In genomic region chr13:92911660-92912284, GRCm38 (mm10) we compare ENCODE assay signal across 23 mouse cellular contexts.
DNase-seq lines count a peak whose midpoint lies in the region; ATAC-seq and TF ChIP-seq lines count a peak whose summit lies in the region.
"Had no signal": no experiment of that assay in that cellular context is flagged by ENCODE, and none has a peak within 500 bp of the region (broad histone marks: within the 10 kb centered on the region; RNA-seq: fewer than 3 reads in every experiment).

No protein-coding gene starts in this region.

- no peak overlapping the region for H3K27ac ChIP-seq in embryonic facial prominence, embryonic 14.5 days (replicated peaks; ENCODE audit: low read depth, low read length)
- H3K27ac ChIP-seq in embryonic facial prominence, embryonic 10.5 days (replicated peaks): no peak overlapping the region
- peak overlapping the region; percentile 26 for H3K27ac ChIP-seq in left cerebral cortex, adult 2 months
- H3K27ac ChIP-seq in testis, adult 2 months (ENCODE audit: control insufficient read depth, insufficient read depth, low read depth, low read length): no peak overlapping the region
- H3K27ac ChIP-seq: embryonic facial prominence, embryonic 13.5 days; forebrain, embryonic 13.5 days; hindbrain, embryonic 14.5 days; kidney, postnatal 0 days; limb, embryonic 12.5 days; liver, embryonic 12.5 days had no signal

- H3K36me3 ChIP-seq in embryonic facial prominence, embryonic 14.5 days (ENCODE audit: control insufficient read depth, insufficient read depth, low read length): no peaks in the 10 kb centered on the region
- no peaks in the 10 kb centered on the region for H3K36me3 ChIP-seq in embryonic facial prominence, embryonic 10.5 days (replicated peaks)
- H3K36me3 ChIP-seq in testis, adult 2 months (ENCODE audit: control insufficient read depth, insufficient read depth, low read length): no peaks in the 10 kb centered on the region
- H3K36me3 ChIP-seq: embryonic facial prominence, embryonic 13.5 days; limb, embryonic 12.5 days; liver, embryonic 12.5 days had no signal

- H3K27me3 ChIP-seq in embryonic facial prominence, embryonic 14.5 days (replicated peaks; ENCODE audit: control insufficient read depth, insufficient read depth, low read length): no peaks in the 10 kb centered on the region
- H3K27me3 ChIP-seq in embryonic facial prominence, embryonic 10.5 days (replicated peaks; ENCODE audit: low read depth, poor library complexity, severe bottlenecking): no peaks in the 10 kb centered on the region
- H3K27me3 ChIP-seq in testis, adult 2 months (ENCODE audit: control insufficient read depth, insufficient read depth, low read length): no peaks in the 10 kb centered on the region
- H3K27me3 ChIP-seq: embryonic facial prominence, embryonic 13.5 days; forebrain, embryonic 13.5 days; limb, embryonic 12.5 days; liver, embryonic 12.5 days had no signal

- DNase-seq in embryonic facial prominence, embryonic 14.5 days (ENCODE audit: low spot score): peak; percentile 34
- no peak for DNase-seq in embryonic facial prominence, embryonic 10.5 days (ENCODE audit: low spot score)
- DNase-seq in left cerebral cortex, adult 2 months (ENCODE audit: extremely low spot score in 1 of 2, low spot score in 2 of 2): no peak
- DNase-seq in left cerebral cortex, postnatal 4 days: no peak
- DNase-seq in testis, postnatal 10 days (ENCODE audit: low spot score): no peak
- DNase-seq in ovary, adult 18-20 months (ENCODE audit: low spot score): no peak
- DNase-seq: adrenal gland, adult 8-10 months; cerebellum, adult 2 months; cerebellum, postnatal 25 days; gastrocnemius, postnatal 14 days; heart, adult 18-20 months; heart, postnatal 4 days; kidney, adult 2 months; lung, adult 18-20 months; lung, postnatal 10 days had no signal

- peak; percentile 77 for ATAC-seq in embryonic facial prominence, embryonic 14.5 days (ENCODE audit: low read depth)
- ATAC-seq: activated CD4-positive, CD25-positive, alpha-beta regulatory T cell, adult 4 months; forebrain, embryonic 13.5 days; liver, embryonic 12.5 days had no signal

- TF ChIP-seq CTCF in left cerebral cortex, adult 2 months (IDR thresholded peaks at IDR 0.05): no peak
- no peak for TF ChIP-seq CTCF in testis, adult 2 months (IDR thresholded peaks at IDR 0.05; ENCODE audit: control insufficient read depth, insufficient read depth, insufficient replicate concordance, low read depth, low read length)

- no peaks in the 10 kb centered on the region for H3K4me1 ChIP-seq in embryonic facial prominence, embryonic 14.5 days (ENCODE audit: control insufficient read depth, insufficient read depth, low read length)
- peaks cover 6% of the 10 kb centered on the region for H3K4me1 ChIP-seq in embryonic facial prominence, embryonic 10.5 days
- H3K4me1 ChIP-seq in testis, adult 2 months (ENCODE audit: control insufficient read depth, insufficient read depth, low read length): no peaks in the 10 kb centered on the region
- H3K4me1 ChIP-seq: limb, embryonic 12.5 days; liver, embryonic 12.5 days had no signal

- H3K9me3 ChIP-seq in embryonic facial prominence, embryonic 14.5 days (ENCODE audit: control insufficient read depth, low read length): no peaks in the 10 kb centered on the region
- H3K9me3 ChIP-seq in embryonic facial prominence, embryonic 10.5 days: no peaks in the 10 kb centered on the region
- H3K9me3 ChIP-seq: embryonic facial prominence, embryonic 13.5 days; forebrain, embryonic 13.5 days; limb, embryonic 12.5 days; liver, embryonic 12.5 days had no signal

- WGBS in embryonic facial prominence, embryonic 14.5 days: 61% methylated on average over 11 of the region's 11 CpGs
- WGBS in embryonic facial prominence, embryonic 10.5 days: 81% methylated on average over 11 of the region's 11 CpGs

- H3K9ac ChIP-seq in embryonic facial prominence, embryonic 14.5 days (ENCODE audit: low read depth, low read length): no peak overlapping the region
- H3K9ac ChIP-seq: embryonic facial prominence, embryonic 13.5 days; forebrain, embryonic 13.5 days; hindbrain, embryonic 14.5 days; limb, embryonic 12.5 days; liver, embryonic 12.5 days had no signal

- intact Hi-C loops in left cerebral cortex, adult 2 months (cut with DNase I): no loop called here
- intact Hi-C loops in left cerebral cortex, postnatal 4 days (cut with DNase I): no loop called here

- H3K4me2 ChIP-seq in embryonic facial prominence, embryonic 14.5 days (ENCODE audit: low read depth, low read length): no peak overlapping the region
- H3K4me2 ChIP-seq: embryonic facial prominence, embryonic 13.5 days; forebrain, embryonic 13.5 days; hindbrain, embryonic 14.5 days; limb, embryonic 12.5 days; liver, embryonic 12.5 days had no signal

- TF ChIP-seq POLR2A in testis, adult 2 months (IDR thresholded peaks at IDR 0.05; ENCODE audit: control insufficient read depth, low read depth, low read length): no peak

- H3K4me3 ChIP-seq in embryonic facial prominence, embryonic 14.5 days (ENCODE audit: low read depth, low read length): no peak overlapping the region
- H3K4me3 ChIP-seq in embryonic facial prominence, embryonic 10.5 days: no peak overlapping the region
- H3K4me3 ChIP-seq in left cerebral cortex, adult 2 months: no peak overlapping the region
- H3K4me3 ChIP-seq in testis, adult 2 months (ENCODE audit: control insufficient read depth, low read depth, low read length): peak overlapping the region; percentile 22; the same call in 1 of the 2 replicates
- H3K4me3 ChIP-seq: embryonic facial prominence, embryonic 13.5 days; forebrain, embryonic 13.5 days; limb, embryonic 12.5 days; liver, embryonic 12.5 days had no signal
